Mouse (Mus musculus): ENCODE data around the gene Tcp10c. TPM values are rescaled to one million over a fixed set of nuclear protein-coding genes. Genes with fewer than 3 reads are reported as not detected.
"Not testable (repeated sequence)": the region's sequence is repeated elsewhere in the genome, so short reads cannot be mapped to it uniquely, and the experiment has no call there.

Tcp10c gene
- polyA plus RNA-seq, 1 experiment from 2014 or later, result not detected

DNA sequence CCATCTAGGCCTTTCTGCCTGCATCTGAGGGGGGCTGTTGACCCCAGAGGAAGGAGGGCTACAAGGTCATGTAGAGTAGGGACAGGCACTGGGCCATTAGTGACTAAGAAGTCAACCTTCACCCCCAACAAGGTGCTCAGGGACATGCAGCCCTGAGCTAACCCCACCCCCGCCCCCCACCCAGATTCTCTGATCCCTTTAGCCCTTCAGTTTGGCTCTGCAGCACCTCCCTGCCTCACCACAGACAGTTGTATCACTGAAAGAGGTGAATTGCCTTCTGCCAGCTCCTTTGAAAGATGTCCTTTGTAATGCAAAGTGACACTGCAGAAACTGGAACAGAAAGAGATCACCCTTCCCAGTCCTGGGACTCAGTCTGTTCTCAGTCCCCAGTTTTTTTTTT, 16.4 kb upstream of the Tcp10c start:
- not testable (repeated sequence) for H3K9ac ChIP-seq; DNase-seq (ENCODE audit: low spot score); H3K4me1 ChIP-seq (replicated peaks; ENCODE audit: control insufficient read depth, insufficient read depth, low read length); H3K27ac ChIP-seq; H3K36me3 ChIP-seq (replicated peaks; ENCODE audit: control insufficient read depth, insufficient read depth); H3K4me3 ChIP-seq (replicated peaks; ENCODE audit: low read length); H3K27me3 ChIP-seq (ENCODE audit: control insufficient read depth, insufficient read depth, low read length); H3K4me2 ChIP-seq (replicated peaks)
- peaks cover 15% of the 10 kb centered on the region; the same call in 1 of the 2 replicates for H3K9me3 ChIP-seq (ENCODE audit: control insufficient read depth, low read length)
- 67% methylated on average over 1 of the region's 1 CpGs for WGBS
- ATAC-seq (ENCODE audit: low FRiP score), result peak; percentile 3; the same call in 1 of the 2 replicates

DNA sequence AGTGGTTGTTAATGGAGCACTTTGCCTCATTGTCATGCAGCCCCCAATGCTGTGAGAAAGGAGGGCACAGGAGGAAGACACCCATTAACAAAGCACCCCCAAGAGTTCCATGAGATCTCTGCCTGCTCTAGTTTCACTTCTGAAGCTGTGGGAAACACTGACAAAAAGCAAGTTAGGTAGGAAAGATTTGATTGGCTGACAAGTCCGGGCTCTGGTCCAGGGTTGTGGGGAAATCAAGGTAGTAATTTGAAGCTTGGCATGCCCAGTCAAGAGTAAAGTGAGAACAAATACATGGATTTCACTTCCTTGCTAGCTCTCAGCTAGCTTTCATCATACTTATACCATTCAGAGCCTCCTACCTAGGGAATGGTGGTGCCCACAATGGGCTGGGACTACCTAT, 14.3 kb upstream of the Tcp10c start:
- H3K4me2 ChIP-seq (replicated peaks); H3K4me3 ChIP-seq (replicated peaks; ENCODE audit: low read length); DNase-seq (ENCODE audit: low spot score); H3K4me1 ChIP-seq (replicated peaks; ENCODE audit: control insufficient read depth, insufficient read depth, low read length); H3K27me3 ChIP-seq (ENCODE audit: control insufficient read depth, insufficient read depth, low read length); H3K9ac ChIP-seq; ATAC-seq (ENCODE audit: low FRiP score); H3K9me3 ChIP-seq (ENCODE audit: control insufficient read depth, low read length); H3K36me3 ChIP-seq (replicated peaks; ENCODE audit: control insufficient read depth, insufficient read depth); H3K27ac ChIP-seq: not testable (repeated sequence)
- WGBS, result 93% methylated on average over 1 of the region's 1 CpGs

DNA sequence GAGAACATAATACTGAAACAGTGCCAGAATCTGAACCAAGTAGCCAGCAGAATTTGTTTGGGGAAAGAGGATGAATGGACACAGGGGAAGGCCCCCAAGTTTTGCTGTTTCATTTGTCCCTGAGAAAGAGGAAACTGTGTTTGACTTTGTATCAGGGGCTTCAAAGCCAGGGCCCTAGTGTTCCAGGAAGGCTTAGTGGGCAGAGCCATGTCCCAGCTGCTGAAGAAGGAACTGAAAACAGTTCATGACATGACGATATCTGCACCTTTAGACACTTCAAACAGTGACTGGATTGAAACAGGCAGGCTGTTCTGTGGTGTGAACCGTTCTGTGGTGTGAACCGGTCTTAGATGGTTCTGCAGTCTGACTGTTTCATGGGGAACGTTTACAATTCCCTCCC, 8.4 kb upstream of the Tcp10c start:
- not testable (repeated sequence) for H3K27me3 ChIP-seq (ENCODE audit: control insufficient read depth, insufficient read depth, low read length); H3K4me2 ChIP-seq (replicated peaks); DNase-seq (ENCODE audit: low spot score); ATAC-seq (ENCODE audit: low FRiP score); H3K27ac ChIP-seq; H3K9ac ChIP-seq; H3K9me3 ChIP-seq (ENCODE audit: control insufficient read depth, low read length); H3K4me3 ChIP-seq (replicated peaks; ENCODE audit: low read length); H3K36me3 ChIP-seq (replicated peaks; ENCODE audit: control insufficient read depth, insufficient read depth); H3K4me1 ChIP-seq (replicated peaks; ENCODE audit: control insufficient read depth, insufficient read depth, low read length)
- WGBS, result no CpG with 5 or more reads among the region's 4 CpGs

DNA sequence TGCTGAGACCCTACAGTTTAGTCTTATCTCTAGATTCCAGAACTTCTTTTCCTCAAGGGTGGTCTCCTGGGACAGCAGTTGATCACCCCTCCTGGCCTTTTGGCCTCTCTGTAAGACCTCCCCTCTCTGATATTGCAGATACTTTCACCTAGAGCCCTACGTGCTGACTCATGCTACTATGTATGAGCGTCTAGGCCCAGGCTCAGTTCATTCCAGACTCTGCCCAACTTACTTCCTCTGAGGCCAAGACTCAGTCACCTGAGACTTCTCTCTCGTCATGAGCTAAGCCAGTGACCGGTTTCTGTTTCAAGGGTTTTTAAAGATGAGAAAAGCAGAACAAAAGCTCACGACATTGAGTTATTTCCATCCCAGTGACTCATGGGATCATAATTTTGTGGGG, 4.8 kb upstream of the Tcp10c start:
- 93% methylated on average over 4 of the region's 5 CpGs for WGBS
- H3K4me2 ChIP-seq (replicated peaks); H3K36me3 ChIP-seq (replicated peaks; ENCODE audit: control insufficient read depth, insufficient read depth); H3K4me3 ChIP-seq (replicated peaks; ENCODE audit: low read length); H3K9ac ChIP-seq; ATAC-seq (ENCODE audit: low FRiP score); H3K4me1 ChIP-seq (replicated peaks; ENCODE audit: control insufficient read depth, insufficient read depth, low read length); H3K27ac ChIP-seq; H3K27me3 ChIP-seq (ENCODE audit: control insufficient read depth, insufficient read depth, low read length): not testable (repeated sequence)
- DNase-seq (ENCODE audit: low spot score), result peak; percentile 15
- H3K9me3 ChIP-seq (ENCODE audit: control insufficient read depth, low read length), result 0 out of 2 replicates have a peak, but pooled peaks cover 10% of the 10 kb centered on the region

DNA sequence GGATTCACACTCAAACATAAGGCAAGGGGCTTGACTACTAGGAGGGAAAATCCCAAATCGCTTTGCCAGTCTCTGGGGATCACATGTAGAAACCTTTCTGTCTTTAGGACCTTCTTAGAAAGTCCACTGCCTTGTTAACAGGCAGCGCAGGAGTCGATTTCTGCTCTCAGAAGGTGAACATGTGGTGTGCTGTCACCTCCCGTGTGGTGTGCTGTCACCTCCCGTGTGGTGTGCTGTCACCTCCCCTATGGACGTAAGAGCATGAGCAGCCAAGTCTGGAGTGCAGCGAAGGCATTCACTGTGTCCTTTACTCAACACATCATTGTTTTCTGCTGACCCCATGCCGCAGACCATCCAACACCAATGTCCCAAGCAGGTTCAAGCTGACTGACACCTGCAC, 1.1 kb upstream of the Tcp10c start:
- H3K36me3 ChIP-seq (replicated peaks; ENCODE audit: control insufficient read depth, insufficient read depth); ATAC-seq (ENCODE audit: low FRiP score); H3K27me3 ChIP-seq (ENCODE audit: control insufficient read depth, insufficient read depth, low read length); H3K4me1 ChIP-seq (replicated peaks; ENCODE audit: control insufficient read depth, insufficient read depth, low read length); H3K4me2 ChIP-seq (replicated peaks); H3K4me3 ChIP-seq (replicated peaks; ENCODE audit: low read length); H3K9ac ChIP-seq; H3K27ac ChIP-seq: not testable (repeated sequence)
- WGBS, result 89% methylated on average over 8 of the region's 8 CpGs
- DNase-seq (ENCODE audit: low spot score), result peak; percentile 6
- H3K9me3 ChIP-seq (ENCODE audit: control insufficient read depth, low read length), result peaks cover 19% of the 10 kb centered on the region

DNA sequence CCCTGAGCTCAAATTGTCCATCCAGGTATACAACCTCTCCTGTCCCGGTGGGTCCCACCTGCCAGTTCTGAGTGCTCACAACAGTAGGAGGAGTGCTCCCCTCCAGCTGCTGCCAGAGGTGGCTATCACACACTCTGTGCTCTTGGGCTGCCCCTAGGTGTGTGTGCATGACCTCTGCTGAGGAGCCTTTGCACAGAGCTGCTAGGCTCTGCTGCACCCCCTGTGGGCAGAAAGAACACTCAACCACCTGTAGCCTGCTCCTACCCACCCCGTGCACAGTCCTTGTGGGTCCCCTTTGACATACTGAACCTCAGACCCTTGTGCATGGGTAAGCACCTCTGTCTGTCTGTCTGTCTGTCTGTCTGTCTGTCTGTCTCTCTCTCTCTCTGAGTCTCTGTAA, 8.1 kb downstream of the Tcp10c start:
- H3K4me2 ChIP-seq (replicated peaks); H3K9ac ChIP-seq; H3K4me1 ChIP-seq (replicated peaks; ENCODE audit: control insufficient read depth, insufficient read depth, low read length); H3K27ac ChIP-seq; H3K4me3 ChIP-seq (replicated peaks; ENCODE audit: low read length); H3K36me3 ChIP-seq (replicated peaks; ENCODE audit: control insufficient read depth, insufficient read depth); H3K27me3 ChIP-seq (ENCODE audit: control insufficient read depth, insufficient read depth, low read length): not testable (repeated sequence)
- DNase-seq (ENCODE audit: low spot score) (peak; percentile 4), ATAC-seq (ENCODE audit: low FRiP score) (peak; percentile 47; the same call in 1 of the 2 replicates)
- H3K9me3 ChIP-seq (ENCODE audit: control insufficient read depth, low read length), result peaks cover 12% of the 10 kb centered on the region
- 92% methylated on average over 2 of the region's 2 CpGs for WGBS

DNA sequence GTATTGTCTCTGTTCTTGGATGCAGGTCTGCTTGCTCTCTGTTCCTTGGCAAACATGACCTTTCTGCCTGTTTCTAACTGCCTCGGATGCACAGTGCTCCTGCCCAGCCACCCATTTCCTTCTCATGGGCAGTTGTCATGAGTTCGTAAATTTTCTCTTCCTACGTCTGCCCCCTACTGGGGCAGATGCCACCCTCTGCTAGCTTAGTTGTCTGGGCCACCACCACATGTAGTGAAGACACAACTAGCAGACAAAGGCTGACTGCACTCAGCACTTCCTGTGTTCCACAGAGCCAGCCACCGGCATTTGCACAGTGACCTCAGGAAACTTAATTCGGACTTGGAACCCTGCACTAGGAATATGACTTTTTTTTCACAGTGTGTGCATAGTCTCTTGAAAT, 9.4 kb downstream of the Tcp10c start:
- H3K9me3 ChIP-seq (ENCODE audit: control insufficient read depth, low read length), result peaks cover 13% of the 10 kb centered on the region; the same call in 1 of the 2 replicates
- not testable (repeated sequence) for H3K4me3 ChIP-seq (replicated peaks; ENCODE audit: low read length); H3K9ac ChIP-seq; H3K36me3 ChIP-seq (replicated peaks; ENCODE audit: control insufficient read depth, insufficient read depth); H3K4me1 ChIP-seq (replicated peaks; ENCODE audit: control insufficient read depth, insufficient read depth, low read length); H3K27me3 ChIP-seq (ENCODE audit: control insufficient read depth, insufficient read depth, low read length); H3K27ac ChIP-seq; DNase-seq (ENCODE audit: low spot score); H3K4me2 ChIP-seq (replicated peaks); ATAC-seq (ENCODE audit: low FRiP score)
- WGBS, result 94% methylated on average over 3 of the region's 5 CpGs

DNA sequence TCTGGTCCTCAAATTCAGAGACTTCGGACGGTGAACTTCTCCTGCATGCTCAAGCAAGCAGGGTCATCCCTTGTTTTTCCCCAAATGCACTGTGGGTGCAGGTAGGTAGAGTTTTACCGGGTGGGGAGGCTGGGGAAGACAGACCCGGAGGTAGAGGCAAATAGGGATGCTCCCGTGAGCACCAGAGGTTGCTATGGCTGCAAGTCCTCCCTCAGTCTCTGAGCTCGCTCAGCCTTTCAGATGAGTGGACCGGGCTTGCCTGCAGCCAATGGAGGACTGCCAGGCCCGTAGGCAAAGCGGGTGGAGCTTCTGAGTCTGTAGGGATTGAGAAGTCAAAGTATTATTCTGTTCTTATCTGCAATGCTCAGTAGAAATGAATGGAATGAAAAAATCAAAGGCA, 9.8 kb downstream of the Tcp10c start:
- ATAC-seq (ENCODE audit: low FRiP score); H3K36me3 ChIP-seq (replicated peaks; ENCODE audit: control insufficient read depth, insufficient read depth): not testable (repeated sequence)

DNA sequence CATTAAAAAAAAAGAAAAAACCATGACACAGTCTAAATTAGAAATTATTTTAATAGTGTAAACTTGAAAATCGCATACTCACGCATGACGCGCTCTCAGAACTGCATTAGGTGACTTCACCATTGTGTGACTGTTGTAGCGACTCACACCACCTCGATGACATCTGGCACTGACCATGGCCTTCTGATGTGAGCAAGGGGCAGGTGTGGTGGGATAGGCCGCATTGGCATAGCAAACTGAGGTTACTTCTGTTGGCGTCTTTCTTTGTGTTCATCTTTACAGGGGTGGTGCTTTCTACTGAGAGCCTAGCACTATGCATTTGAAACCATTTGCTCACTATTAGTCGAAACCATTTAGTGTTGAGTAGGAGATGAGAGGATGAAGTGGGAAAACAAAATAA, 12.8 kb downstream of the Tcp10c start:
- WGBS, result 96% methylated on average over 9 of the region's 9 CpGs
- H3K4me2 ChIP-seq (replicated peaks); H3K36me3 ChIP-seq (replicated peaks; ENCODE audit: control insufficient read depth, insufficient read depth); H3K4me3 ChIP-seq (replicated peaks; ENCODE audit: low read length); H3K4me1 ChIP-seq (replicated peaks; ENCODE audit: control insufficient read depth, insufficient read depth, low read length); H3K27me3 ChIP-seq (ENCODE audit: control insufficient read depth, insufficient read depth, low read length); H3K27ac ChIP-seq; H3K9ac ChIP-seq: not testable (repeated sequence)
- H3K9me3 ChIP-seq (ENCODE audit: control insufficient read depth, low read length), result peaks cover 13% of the 10 kb centered on the region; the same call in 1 of the 2 replicates
- DNase-seq (ENCODE audit: low spot score) (peak; percentile 2), ATAC-seq (ENCODE audit: low FRiP score) (0 out of 2 replicates have a peak, but pooled peaks have one; percentile 15)

More for the DNA sequence above, 9.8 kb downstream of the Tcp10c start:
- peaks cover 13% of the 10 kb centered on the region; the same call in 1 of the 2 replicates for H3K9me3 ChIP-seq (ENCODE audit: control insufficient read depth, low read length)
- peak; percentile 2 for DNase-seq (ENCODE audit: low spot score)
- H3K9ac ChIP-seq; H3K4me3 ChIP-seq (replicated peaks; ENCODE audit: low read length); H3K4me1 ChIP-seq (replicated peaks; ENCODE audit: control insufficient read depth, insufficient read depth, low read length); H3K27me3 ChIP-seq (ENCODE audit: control insufficient read depth, insufficient read depth, low read length); H3K27ac ChIP-seq; H3K4me2 ChIP-seq (replicated peaks): not testable (repeated sequence)
- 92% methylated on average over 9 of the region's 9 CpGs for WGBS

DNA sequence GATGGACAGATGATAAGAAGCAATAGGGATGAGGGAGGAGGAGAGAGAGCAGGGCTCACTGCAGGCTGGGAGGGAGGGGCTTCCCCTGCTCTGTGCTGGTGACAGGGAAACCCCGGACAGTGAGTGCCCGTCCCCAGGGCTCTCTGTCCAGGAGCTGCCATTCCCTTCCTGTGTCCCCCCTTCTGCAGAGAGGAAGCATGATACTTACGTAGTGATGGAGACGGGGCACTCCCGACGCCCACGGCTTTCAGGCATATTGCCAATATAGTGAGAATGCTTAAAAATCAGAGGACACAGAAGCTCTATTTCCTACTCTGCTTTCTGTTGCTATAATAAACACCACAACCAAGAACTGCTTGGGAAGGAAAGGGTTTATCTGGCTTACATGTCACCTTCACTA, 14.3 kb downstream of the Tcp10c start:
- WGBS, result 91% methylated on average over 6 of the region's 7 CpGs
- not testable (repeated sequence) for H3K4me1 ChIP-seq (replicated peaks; ENCODE audit: control insufficient read depth, insufficient read depth, low read length); H3K4me2 ChIP-seq (replicated peaks); H3K27ac ChIP-seq; H3K4me3 ChIP-seq (replicated peaks; ENCODE audit: low read length); H3K27me3 ChIP-seq (ENCODE audit: control insufficient read depth, insufficient read depth, low read length); ATAC-seq (ENCODE audit: low FRiP score); H3K36me3 ChIP-seq (replicated peaks; ENCODE audit: control insufficient read depth, insufficient read depth); H3K9ac ChIP-seq
- peaks cover 11% of the 10 kb centered on the region; the same call in 1 of the 2 replicates for H3K9me3 ChIP-seq (ENCODE audit: control insufficient read depth, low read length)
- peak; percentile 6 for DNase-seq (ENCODE audit: low spot score)
